Mouse (Mus musculus): ENCODE data around the gene Ankrd2. TPM values are rescaled to one million over a fixed set of nuclear protein-coding genes. Genes with fewer than 3 reads are reported as not detected.
A peak's percentile ranks its signal among the peaks of the same experiment; 100 is the strongest.
"Not testable (repeated sequence)": the region's sequence is repeated elsewhere in the genome, so short reads cannot be mapped to it uniquely, and the experiment has no call there.

The Ankrd2 gene
- polyA plus RNA-seq, 1 experiment: not detected

DNA sequence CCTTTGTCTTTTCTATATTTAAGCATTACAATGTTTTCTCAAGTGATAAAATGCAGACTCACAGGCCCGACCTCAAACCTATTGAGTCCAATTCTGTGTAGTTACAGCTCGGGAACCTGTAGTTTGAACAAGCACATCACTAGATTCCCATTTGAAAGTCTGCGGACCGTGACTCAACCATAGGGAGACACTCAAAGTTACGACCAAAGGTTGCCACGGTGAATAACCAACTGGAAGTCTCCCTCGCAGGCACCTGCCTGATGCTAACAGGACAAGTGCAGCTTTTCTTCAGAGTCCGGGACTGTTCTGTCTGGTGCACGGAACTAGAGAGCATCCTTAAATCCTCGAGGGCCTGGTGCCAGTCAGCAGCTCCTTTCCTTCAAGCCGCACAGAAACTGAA is 44.7 kb downstream of the Ankrd2 start:
- 76% methylated on average over 11 of the region's 11 CpGs for WGBS
- no peak for DNase-seq (ENCODE audit: low read depth, low spot score)

DNA sequence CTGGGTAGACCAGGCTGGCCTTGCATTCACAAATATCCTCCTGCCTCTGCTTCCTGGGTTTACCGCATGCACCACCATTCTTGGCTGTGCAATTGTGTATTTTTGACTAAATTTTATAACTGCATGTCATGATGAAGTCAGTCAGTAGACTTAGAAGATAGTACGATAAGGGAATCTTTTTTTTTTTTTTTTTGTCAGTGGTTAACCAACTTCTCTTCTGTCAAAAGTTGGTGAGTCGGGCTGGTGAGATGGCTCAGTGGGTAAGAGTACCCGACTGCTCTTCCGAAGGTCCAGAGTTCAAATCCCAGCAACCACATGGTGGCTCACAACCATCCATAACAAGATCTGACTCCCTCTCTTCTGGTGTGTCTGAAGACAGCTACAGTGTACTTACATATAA is 45.8 kb downstream of the Ankrd2 start:
- DNase-seq (ENCODE audit: low read depth, low spot score): not testable (repeated sequence)
- 91% methylated on average over 5 of the region's 5 CpGs for WGBS

DNA sequence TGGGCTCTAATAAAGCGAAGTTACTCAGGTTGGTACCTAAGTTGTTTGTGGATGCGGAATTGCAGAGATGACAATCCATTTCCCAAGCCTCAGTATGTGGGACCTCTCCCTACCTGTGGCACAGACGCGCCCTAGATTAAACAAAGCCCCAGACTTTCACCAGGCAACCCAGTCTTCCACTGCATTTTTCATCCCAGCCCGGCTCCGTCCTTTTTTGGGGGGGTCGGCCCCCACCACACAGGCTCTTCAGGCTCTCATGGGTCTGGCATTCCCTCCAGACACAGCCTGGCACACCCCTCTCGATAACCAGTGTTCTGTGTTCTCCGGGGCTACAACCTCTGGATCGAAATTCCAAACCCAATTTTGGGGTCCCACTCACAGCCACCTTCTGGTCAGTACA is 49.9 kb downstream of the Ankrd2 start:
- WGBS: 10% methylated on average over 10 of the region's 10 CpGs

DNA sequence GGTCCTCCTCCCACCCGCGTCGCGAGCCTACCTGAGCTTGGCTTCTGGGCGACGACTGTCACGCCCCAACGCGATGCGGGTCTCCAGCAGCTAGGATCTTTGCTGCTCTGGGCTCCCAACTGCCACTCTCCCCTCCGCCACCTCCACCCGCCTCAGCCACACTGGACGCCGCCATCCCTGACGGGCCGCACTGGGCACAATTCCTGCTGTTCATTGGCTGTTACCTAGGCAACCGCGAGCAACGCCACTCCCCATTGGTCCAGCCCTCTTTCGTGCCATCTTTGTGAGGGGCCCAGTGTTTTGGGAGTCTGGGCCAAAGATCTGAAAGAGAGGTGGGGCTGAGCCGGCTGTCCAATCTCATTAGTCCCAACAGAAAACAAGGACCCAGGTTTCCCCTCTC is 50.4 kb downstream of the Ankrd2 start, which contains the start of gene Morn4:
Gene Morn4 (minus strand): TSS at position 192 of the 400 bp plus-strand sequence.
- 3% methylated on average over 21 of the region's 21 CpGs for WGBS
- DNase-seq (ENCODE audit: low read depth, low spot score): no peak

More for the DNA sequence above, 49.9 kb downstream of the Ankrd2 start:
- no peak for DNase-seq (ENCODE audit: low read depth, low spot score)

DNA sequence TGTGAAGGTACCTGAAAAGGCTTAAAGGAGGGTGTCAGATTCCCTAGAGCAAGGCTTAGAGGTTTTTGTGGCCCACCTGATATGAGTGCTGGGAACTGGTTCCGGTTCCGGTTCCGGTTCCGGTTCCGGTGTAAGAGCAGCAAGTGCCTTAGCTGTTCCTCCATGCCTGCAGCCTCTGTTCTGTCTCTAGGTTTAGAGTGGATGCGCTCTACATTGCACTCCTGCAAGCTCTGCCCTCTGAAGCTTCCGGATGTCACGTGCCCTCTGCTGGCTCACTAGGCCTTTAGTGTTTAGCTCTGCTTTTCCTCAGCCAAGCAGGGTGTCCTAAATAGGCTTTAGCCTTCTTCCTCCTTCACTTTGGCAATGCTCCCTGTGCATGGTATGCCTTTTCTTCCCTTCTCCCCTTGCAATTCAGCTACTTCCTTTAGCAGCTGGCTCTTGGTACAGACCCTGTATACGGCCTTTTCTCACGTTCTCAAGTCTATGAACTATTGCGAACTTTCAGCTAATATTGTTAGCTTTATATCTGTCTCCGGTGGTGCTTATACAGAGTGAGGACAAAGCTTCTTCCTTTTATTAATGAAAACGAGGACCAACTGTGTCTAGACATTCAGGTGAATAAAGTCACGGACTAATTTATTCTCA is 53.4 kb downstream of the Ankrd2 start:
- peak; percentile 51 for DNase-seq (ENCODE audit: low read depth, low spot score)
- WGBS: 20% methylated on average over 14 of the region's 14 CpGs

DNA sequence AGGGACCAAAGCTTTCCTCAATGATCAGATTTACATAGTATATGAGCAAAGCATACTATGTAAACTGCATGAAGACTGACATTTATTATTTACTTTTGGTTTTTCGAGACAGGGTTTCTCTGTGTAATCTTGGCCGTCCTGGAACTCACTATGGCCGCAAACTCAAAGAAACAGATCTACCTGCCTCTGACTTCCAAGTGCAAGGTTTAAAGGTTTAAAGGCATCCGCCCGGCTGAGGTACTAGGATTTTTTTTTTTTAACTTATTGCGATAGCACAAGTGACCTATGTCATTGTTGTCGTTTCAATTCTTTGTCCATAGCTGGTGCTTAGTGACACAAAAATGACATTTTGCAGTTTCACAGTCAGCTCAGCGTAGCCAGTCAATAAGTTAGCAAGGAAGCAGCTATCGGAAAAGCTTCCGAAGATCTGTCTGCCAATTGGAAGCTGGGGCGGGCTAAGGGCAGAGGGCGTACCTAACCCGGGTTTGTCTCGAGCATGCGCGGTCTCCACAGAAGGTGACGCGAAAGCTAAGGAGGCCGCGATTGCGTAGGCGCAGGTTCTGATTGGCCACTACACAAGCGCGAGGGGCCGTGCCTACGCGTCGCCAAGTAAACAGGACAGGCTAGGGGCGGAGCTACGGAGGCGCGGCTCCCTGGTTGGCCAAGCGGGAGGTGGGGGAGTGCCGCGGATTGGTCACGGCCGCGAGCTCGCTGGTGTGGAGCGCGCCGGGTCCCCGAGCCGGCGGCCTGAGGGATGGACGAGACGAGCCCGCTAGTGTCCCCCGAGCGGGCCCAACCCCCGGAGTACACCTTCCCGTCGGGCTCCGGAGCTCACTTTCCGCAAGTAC is 54.2 kb downstream of the Ankrd2 start, which contains the start of gene Pi4k2a:
Gene Pi4k2a (plus strand): TSS at position 723 of the 848 bp plus-strand sequence.
- DNase-seq (ENCODE audit: low read depth, low spot score): peak; percentile 98
- WGBS: under 1% methylated on average over 54 of the region's 55 CpGs

DNA sequence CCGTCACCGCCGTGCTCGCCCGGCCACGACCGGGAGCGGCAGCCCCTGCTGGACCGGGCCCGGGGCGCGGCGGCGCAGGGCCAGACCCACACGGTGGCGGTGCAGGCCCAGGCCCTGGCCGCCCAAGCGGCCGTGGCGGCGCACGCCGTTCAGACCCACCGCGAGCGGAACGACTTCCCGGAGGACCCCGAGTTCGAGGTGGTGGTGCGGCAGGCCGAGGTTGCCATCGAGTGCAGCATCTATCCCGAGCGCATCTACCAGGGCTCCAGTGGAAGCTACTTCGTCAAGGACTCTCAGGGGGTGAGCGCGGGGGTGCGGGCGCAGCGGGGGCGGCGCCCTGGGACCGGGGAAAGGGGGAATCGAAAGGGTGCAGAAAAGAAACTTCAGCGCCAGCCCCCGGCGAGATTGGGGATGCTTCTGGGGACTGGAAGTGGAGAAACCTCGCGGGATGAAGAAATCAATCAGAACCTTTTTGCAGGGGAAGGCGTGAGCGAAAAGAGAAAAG is 54.9 kb downstream of the Ankrd2 start:
- WGBS: under 1% methylated on average over 52 of the region's 52 CpGs
- DNase-seq (ENCODE audit: low read depth, low spot score): no peak

Other genes starting within 250 kb of the Ankrd2 start
- 4.4 and 6.3 TPM in 2 replicates for gene Arhgap19, start 234.0 kb upstream of the Ankrd2 start, polyA plus RNA-seq (2012; rRNA removed)
- gene Frat1, start 206.0 kb upstream of the Ankrd2 start, polyA plus RNA-seq (2012; rRNA removed): 7.1 and 12.3 TPM in 2 replicates
- gene Frat2, start 187.9 kb upstream of the Ankrd2 start, polyA plus RNA-seq (2012; rRNA removed): 10.4 and 21.6 TPM in 2 replicates
- 5.2 and 7.4 TPM in 2 replicates for gene Rrp12, start 139.8 kb upstream of the Ankrd2 start, polyA plus RNA-seq (2012; rRNA removed)
- 211 and 297 TPM in 2 replicates for gene Pgam1, start 124.1 kb upstream of the Ankrd2 start, polyA plus RNA-seq (2012; rRNA removed)
- 10.4 and 11.5 TPM in 2 replicates for gene Exosc1, start 102.6 kb upstream of the Ankrd2 start, polyA plus RNA-seq (2012; rRNA removed)
- gene Zdhhc16, start 102.5 kb upstream of the Ankrd2 start, polyA plus RNA-seq (2012; rRNA removed): 45.3 and 63.1 TPM in 2 replicates
- gene Mms19, start 54.8 kb upstream of the Ankrd2 start, polyA plus RNA-seq (2012; rRNA removed): 32.7 and 50.2 TPM in 2 replicates
- gene Ubtd1, start 54.2 kb upstream of the Ankrd2 start, polyA plus RNA-seq (2012; rRNA removed): 11.1 and 11.3 TPM in 2 replicates
- gene Hoga1, start 9.6 kb downstream of the Ankrd2 start, polyA plus RNA-seq (2012; rRNA removed): 0.57 and 1.4 TPM in 2 replicates
- gene 4933411K16Rik, start 16.2 kb downstream of the Ankrd2 start, polyA plus RNA-seq (2012; rRNA removed): 0.09 and 0.23 TPM in 2 replicates
- gene Morn4, start 50.4 kb downstream of the Ankrd2 start, polyA plus RNA-seq (2012; rRNA removed): 2.4 and 2.5 TPM in 2 replicates
- gene Pi4k2a, start 54.5 kb downstream of the Ankrd2 start, polyA plus RNA-seq (2012; rRNA removed): 32.0 and 34.2 TPM in 2 replicates
- 6.1 and 7.8 TPM in 2 replicates for gene Avpi1, start 93.1 kb downstream of the Ankrd2 start, polyA plus RNA-seq (2012; rRNA removed)
- 41.8 and 46.9 TPM in 2 replicates for gene Marveld1, start 111.4 kb downstream of the Ankrd2 start, polyA plus RNA-seq (2012; rRNA removed)
- gene Zfyve27, start 128.0 kb downstream of the Ankrd2 start, polyA plus RNA-seq (2012; rRNA removed): 28.1 and 33.1 TPM in 2 replicates
- 3.3 and 4.2 TPM in 2 replicates for gene Sfrp5, start 166.3 kb downstream of the Ankrd2 start, polyA plus RNA-seq (2012; rRNA removed)
- gene Golga7b, start 211.6 kb downstream of the Ankrd2 start, polyA plus RNA-seq (2012; rRNA removed): 0.76 and 1.0 TPM in 2 replicates

Measured in large intestine, adult 2 months (tissue).